Mouse (Mus musculus) ES-Bruce4 (cell line): ENCODE data around the gene Golga5.

Source experiments
- CTCF ChIP-seq: IDR thresholded peaks from one replicate; pipeline ENCODE4 v1.8.1; 2011; ENCODE audit warnings: low read depth, low read length
- POLR2A ChIP-seq: IDR thresholded peaks from one replicate; pipeline ENCODE4 v1.8.1; 2011; ENCODE audit warnings: low read length; ENCODE audit not compliant: insufficient read depth

DNA sequence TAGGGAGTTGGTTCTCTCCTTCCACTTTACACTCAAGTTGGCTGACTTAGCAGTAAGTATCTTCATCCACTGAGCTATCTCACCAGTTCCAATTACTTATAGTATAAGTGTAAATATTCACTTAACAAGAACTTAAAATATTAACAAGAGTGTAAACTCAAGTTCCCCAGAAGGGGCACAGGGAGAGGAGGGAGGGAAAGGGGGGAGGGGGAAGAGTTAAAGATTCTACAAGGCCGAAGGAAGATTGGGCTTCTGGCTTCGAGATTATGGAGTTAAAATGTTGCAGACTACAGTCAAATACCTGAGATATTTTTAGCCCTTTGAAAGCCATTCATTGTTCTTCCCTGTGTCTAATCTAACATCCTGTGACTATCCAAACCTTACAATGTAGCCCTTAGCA is 44.5 kb upstream of the Golga5 start:
- no peak for TF ChIP-seq CTCF
- no peak for TF ChIP-seq POLR2A
